Mouse (Mus musculus): Measurements from ENCODE around the gene Gngt2.

GRCm38 (mm10) chr11:95842953-95843352, 5.9 kb downstream of the Gngt2 start:
- TF ChIP-seq CTCF (IDR thresholded peaks at IDR 0.05; ENCODE audit: insufficient read depth, low read length): no peak
- TF ChIP-seq POLR2A (IDR thresholded peaks at IDR 0.05; ENCODE audit: borderline replicate concordance, extremely low read depth, low read depth, low read length): peak; percentile 6; the same call in 1 of the 2 replicates

Measured in lung, adult 2 months (tissue).